12 mouse cellular contexts compared by ENCODE assay signal in genomic region chr7:105520201-105520600, GRCm38 (mm10). TPM values are rescaled to one million over a fixed set of nuclear protein-coding genes. Genes with fewer than 3 reads are reported as not detected.
DNase-seq lines count a peak whose midpoint lies in the region; ATAC-seq and TF ChIP-seq lines count a peak whose summit lies in the region.
"Had no signal": no experiment of that assay in that cellular context is flagged by ENCODE, and none has a peak within 500 bp of the region (broad histone marks: within the 10 kb centered on the region; RNA-seq: fewer than 3 reads in every experiment).

No protein-coding gene starts in this region.

- intact Hi-C loops in left cerebral cortex, postnatal 4 days (cut with DNase I), result no loop called here
- intact Hi-C loops in left cerebral cortex, postnatal 36 days (cut with DNase I), result no loop called here

- no peak overlapping the region for H3K4me3 ChIP-seq in embryonic fibroblast, embryonic 13.5 days (ENCODE audit: insufficient read depth, low read length)
- H3K4me3 ChIP-seq: heart, embryonic 12.5 days; lung, embryonic 15.5 days; midbrain, embryonic 10.5 days had no signal

- TF ChIP-seq POLR2A in embryonic fibroblast, embryonic 13.5 days (IDR thresholded peaks at IDR 0.05; ENCODE audit: low read depth, low read length), result no peak

- no peak for TF ChIP-seq CTCF in embryonic fibroblast, embryonic 13.5 days (IDR thresholded peaks at IDR 0.05; ENCODE audit: borderline replicate concordance, insufficient read depth, low read length)

- peak overlapping the region; percentile 75 for H3K27ac ChIP-seq in embryonic fibroblast, embryonic 13.5 days (ENCODE audit: insufficient read depth, low read length)
- H3K27ac ChIP-seq: hindbrain, embryonic 14.5 days; lung, embryonic 15.5 days; midbrain, embryonic 10.5 days had no signal

- peaks cover 12% of the 10 kb centered on the region for H3K4me1 ChIP-seq in embryonic fibroblast, embryonic 13.5 days (ENCODE audit: control insufficient read depth, insufficient read depth, low read length)
- H3K4me1 ChIP-seq: lung, embryonic 15.5 days had no signal

- DNase-seq in cerebellum, postnatal 10 days, result peak; percentile 35 to 38
- no peak for DNase-seq in cerebellum, adult 11 months
- peak; percentile 5 for DNase-seq in left cerebral cortex, postnatal 4 days
- no peak for DNase-seq in left cerebral cortex, postnatal 36 days (ENCODE audit: low spot score in 2 of 2)
- peak; percentile 43 for DNase-seq in Muller cell, postnatal 12 days (ENCODE audit: inconsistent ontology term)
- DNase-seq in thymus, postnatal 36 days, result no peak

- no peak for ATAC-seq in erythroblast, adult 5-6 weeks (replicated peaks; ENCODE audit: low FRiP score, poor library complexity, severe bottlenecking)

RNA-seq across cellular contexts. Expression of gene Smpd1, which starts 34.0 kb away (rescaled TPM):
- total RNA-seq in left cerebral cortex, postnatal 4 days (2021), result 10 to 100 TPM; 59.3 to 65.7 TPM
- total RNA-seq in left cerebral cortex, postnatal 36 days (2021), result 100 to 1,000 TPM in 1 of 2 experiments, 10 to 100 TPM in 1; 97.4 to 114 TPM
- 52.8 and 53.5 TPM in 2 replicates for polyA plus RNA-seq in embryonic fibroblast, embryonic 13.5 days (2011; ENCODE audit: insufficient read length, low read depth, missing spikeins)
- 8.6 and 11.7 TPM in 2 replicates for total RNA-seq in erythroblast, adult 5-6 weeks (2015; ENCODE audit: low replicate concordance)
- 2.0 and 4.4 TPM in 2 replicates for total RNA-seq in erythroblast, adult 5-6 weeks (2017; ENCODE audit: low replicate concordance)

RNA-seq across cellular contexts. Expression of gene Cavin3, which starts 38.1 kb away (rescaled TPM):
- total RNA-seq in left cerebral cortex, postnatal 4 days (2021), result 10 to 100 TPM; 11.7 to 13.8 TPM
- total RNA-seq in left cerebral cortex, postnatal 36 days (2021), result 10 to 100 TPM; 17.6 to 21.0 TPM
- 89.7 and 95.1 TPM in 2 replicates for polyA plus RNA-seq in embryonic fibroblast, embryonic 13.5 days (2011; ENCODE audit: insufficient read length, low read depth, missing spikeins)
- not detected in 2 replicates for total RNA-seq in erythroblast, adult 5-6 weeks (2015; ENCODE audit: low replicate concordance)
- not detected in 2 replicates for total RNA-seq in erythroblast, adult 5-6 weeks (2017; ENCODE audit: low replicate concordance)

Comparison
In these comparisons a context has a peak if more than half of its experiments do, and no peak if none do; other contexts are left out.
1. DNase-seq: peak in cerebellum, postnatal 10 days (2 of 2), left cerebral cortex, postnatal 4 days (single experiment) and Muller cell, postnatal 12 days (single experiment); none in cerebellum, adult 11 months (single experiment), left cerebral cortex, postnatal 36 days (0 of 2) and thymus, postnatal 36 days (0 of 2).
2. RNA of gene Smpd1, which starts 34.0 kb away (total RNA-seq): 97.4 to 114 TPM in left cerebral cortex, postnatal 36 days and 59.3 to 65.7 TPM in left cerebral cortex, postnatal 4 days; 2.0 to 11.7 TPM in erythroblast, adult 5-6 weeks; every median in the first group is over 4 times any median in the second.
3. RNA of gene Cavin3, which starts 38.1 kb away (total RNA-seq): 17.6 to 21.0 TPM in left cerebral cortex, postnatal 36 days and 11.7 to 13.8 TPM in left cerebral cortex, postnatal 4 days; not detected in erythroblast, adult 5-6 weeks; every median in the first group is over 10 times any median in the second.